Mouse (Mus musculus) midbrain, embryonic 13.5 days (tissue): ENCODE results near the gene Slc44a4. TPM values are rescaled to one million over a fixed set of nuclear protein-coding genes. Genes with fewer than 3 reads are reported as not detected.
A peak's percentile ranks its signal among the peaks of the same experiment; 100 is the strongest.
"Not testable (repeated sequence)": the region's sequence is repeated elsewhere in the genome, so short reads cannot be mapped to it uniquely, and the experiment has no call there.

ENCODE experiments used
- ATAC-seq: fragments of 200-750 bp; cut with Nextera tagmentation; 2 replicates; pipeline ENCODE4 v1.8.0; 2017; ENCODE audit warnings: mild to moderate bottlenecking, moderate TSS enrichment, moderate library complexity
- H3K27ac ChIP-seq: fragments of 300-500 bp; sonication (generic); 2 replicates; pipeline ENCODE4 v1.5.1; 2015; ENCODE audit warnings: inconsistent platforms, mild to moderate bottlenecking, moderate library complexity
- H3K27me3 ChIP-seq: fragments of 300-500 bp; sonication (generic); 2 replicates; pipeline ENCODE4 v1.6.1; 2015; ENCODE audit warnings: mild to moderate bottlenecking, inconsistent platforms
- H3K36me3 ChIP-seq: fragments of 300-500 bp; sonication (generic); 2 replicates; pipeline ENCODE4 v1.6.1; 2015; ENCODE audit warnings: mild to moderate bottlenecking, inconsistent platforms
- H3K4me1 ChIP-seq: fragments of 300-500 bp; sonication (generic); replicated peaks from 2 replicates; pipeline ENCODE4 v1.6.1; 2015; ENCODE audit warnings: inconsistent platforms
- H3K4me2 ChIP-seq: fragments of 300-500 bp; sonication (generic); replicated peaks from 2 replicates; pipeline ENCODE4 v1.6.1; 2015; ENCODE audit warnings: moderate library complexity, mild to moderate bottlenecking, inconsistent platforms
- H3K4me3 ChIP-seq: fragments of 300-500 bp; sonication (generic); replicated peaks from 2 replicates; pipeline ENCODE4 v1.5.1; 2015; ENCODE audit warnings: mild to moderate bottlenecking, inconsistent platforms
- H3K9ac ChIP-seq: fragments of 300-500 bp; sonication (generic); replicated peaks from 2 replicates; pipeline ENCODE4 v1.6.1; 2015; ENCODE audit warnings: mild to moderate bottlenecking, inconsistent platforms
- H3K9me3 ChIP-seq: fragments of 300-500 bp; sonication (generic); 2 replicates; pipeline ENCODE4 v1.6.1; 2016; ENCODE audit warnings: mild to moderate bottlenecking, inconsistent platforms
- WGBS: fragments of 180-500 bp; shearing (Covaris S2); methylation state at CpG from one replicate; pipeline ENCODE4 v1.1.7; 2015; 5-methylcytosine and 5-hydroxymethylcytosine counted together
- polyA plus RNA-seq: library from polyadenylated mRNA; unstranded; fragments of >200 nt; fragmentation: Nextera tagmentation; extraction: Ambion mirVana; gene quantifications from 2 replicates; pipeline ENCODE4 v1.2.1, GENCODE M21; 2015

The Slc44a4 gene
- polyA plus RNA-seq, 1 experiment from 2014 or later: not detected

- H3K27me3 ChIP-seq: peaks cover under 1% of the 10 kb centered on the region; the same call in 1 of the 2 replicates
- no peak for ATAC-seq
Measured at GRCm38 (mm10) chr17:34949553-34949969, 35.3 kb downstream of the Slc44a4 start.

GRCm38 (mm10) chr17:34950514-34951455 is 36.5 kb downstream of the Slc44a4 start:
- peaks cover 18% of the 10 kb centered on the region for H3K4me1 ChIP-seq
- no peak for ATAC-seq
- 29% methylated on average over 10 of the region's 10 CpGs for WGBS
- H3K27ac ChIP-seq: peak overlapping the region; percentile 92
- peak overlapping the region; percentile 75 for H3K4me3 ChIP-seq
- H3K27me3 ChIP-seq: peaks cover 12% of the 10 kb centered on the region
- H3K4me2 ChIP-seq: peak overlapping the region; percentile 97
- peaks cover 17% of the 10 kb centered on the region for H3K36me3 ChIP-seq
- H3K9ac ChIP-seq: peak overlapping the region; percentile 97
- no peaks in the 10 kb centered on the region for H3K9me3 ChIP-seq

More at GRCm38 (mm10) chr17:34949553-34949969, 35.3 kb downstream of the Slc44a4 start:
- Histone ChIP-seq H3K9me3 (no peaks in the 10 kb centered on the region), H3K4me3 (no peak overlapping the region), H3K4me1 (peaks cover 18% of the 10 kb centered on the region), H3K27ac (no peak overlapping the region), H3K9ac (no peak overlapping the region), H3K36me3 (peaks cover 17% of the 10 kb centered on the region), H3K4me2 (no peak overlapping the region)
- 39% methylated on average over 4 of the region's 4 CpGs for WGBS

GRCm38 (mm10) chr17:34951636-34952377 is 37.5 kb downstream of the Slc44a4 start:
- Histone ChIP-seq H3K4me3 (peak overlapping the region; percentile 75), H3K27ac (peak overlapping the region; percentile 92), H3K9me3 (no peaks in the 10 kb centered on the region), H3K4me2 (peak overlapping the region; percentile 97), H3K36me3 (peaks cover 17% of the 10 kb centered on the region), H3K9ac (peak overlapping the region; percentile 97), H3K4me1 (peaks cover 18% of the 10 kb centered on the region), H3K27me3 (peaks cover 20% of the 10 kb centered on the region)
- ATAC-seq: 0 out of 2 replicates have a peak, but pooled peaks have one; percentile 2
- under 1% methylated on average over 29 of the region's 29 CpGs for WGBS

GRCm38 (mm10) chr17:34952378-34953040 is 38.2 kb downstream of the Slc44a4 start:
- WGBS: under 1% methylated on average over 23 of the region's 23 CpGs
- Histone ChIP-seq H3K4me2 (peak overlapping the region; percentile 97), H3K36me3 (peaks cover 17% of the 10 kb centered on the region), H3K4me3 (peak overlapping the region; percentile 75), H3K4me1 (peaks cover 18% of the 10 kb centered on the region), H3K9ac (peak overlapping the region; percentile 97), H3K27me3 (peaks cover 22% of the 10 kb centered on the region), H3K9me3 (no peaks in the 10 kb centered on the region), H3K27ac (peak overlapping the region; percentile 92)
- peak; percentile 83 for ATAC-seq

GRCm38 (mm10) chr17:34953258-34953657 is 39.0 kb downstream of the Slc44a4 start:
- WGBS: 90% methylated on average over 3 of the region's 3 CpGs
- no peak for ATAC-seq
- no peak overlapping the region for H3K4me3 ChIP-seq

GRCm38 (mm10) chr17:34953904-34954303 is 39.6 kb downstream of the Slc44a4 start:
- Histone ChIP-seq H3K4me3 (no peak overlapping the region), H3K27me3 (peaks cover 22% of the 10 kb centered on the region), H3K4me2 (no peak overlapping the region), H3K4me1 (peaks cover 18% of the 10 kb centered on the region), H3K9ac (no peak overlapping the region), H3K9me3 (no peaks in the 10 kb centered on the region), H3K27ac (no peak overlapping the region), H3K36me3 (peaks cover 17% of the 10 kb centered on the region)
- 92% methylated on average over 4 of the region's 4 CpGs for WGBS
- ATAC-seq: no peak

More at GRCm38 (mm10) chr17:34953258-34953657, 39.0 kb downstream of the Slc44a4 start:
- Histone ChIP-seq H3K27me3 (peaks cover 22% of the 10 kb centered on the region), H3K9ac (no peak overlapping the region), H3K4me2 (peak overlapping the region; percentile 97; the same call in 1 of the 2 replicates), H3K4me1 (peaks cover 18% of the 10 kb centered on the region), H3K9me3 (no peaks in the 10 kb centered on the region), H3K36me3 (peaks cover 17% of the 10 kb centered on the region), H3K27ac (no peak overlapping the region)

- no peak overlapping the region for H3K4me2 ChIP-seq
- H3K36me3 ChIP-seq: peaks cover 11% of the 10 kb centered on the region
- peaks cover 21% of the 10 kb centered on the region for H3K4me1 ChIP-seq
- no peak overlapping the region for H3K27ac ChIP-seq
- H3K27me3 ChIP-seq: peaks cover 25% of the 10 kb centered on the region
- WGBS: 82% methylated on average over 4 of the region's 4 CpGs
- no peak for ATAC-seq
- H3K9ac ChIP-seq: no peak overlapping the region; the same call in 1 of the 2 replicates
- no peaks in the 10 kb centered on the region for H3K9me3 ChIP-seq
- H3K4me3 ChIP-seq: no peak overlapping the region
Measured at GRCm38 (mm10) chr17:34954831-34955230, 40.6 kb downstream of the Slc44a4 start.

GRCm38 (mm10) chr17:34955884-34956283 is 41.6 kb downstream of the Slc44a4 start:
- ATAC-seq: no peak
- H3K36me3 ChIP-seq: peaks cover under 1% of the 10 kb centered on the region; the same call in 1 of the 2 replicates
- no peak overlapping the region for H3K27ac ChIP-seq
- H3K4me2 ChIP-seq: no peak overlapping the region
- H3K9ac ChIP-seq: no peak overlapping the region
- no peaks in the 10 kb centered on the region for H3K9me3 ChIP-seq
- no peak overlapping the region for H3K4me3 ChIP-seq
- peaks cover 16% of the 10 kb centered on the region for H3K4me1 ChIP-seq
- 81% methylated on average over 3 of the region's 3 CpGs for WGBS
- H3K27me3 ChIP-seq: peaks cover 34% of the 10 kb centered on the region

- no peak overlapping the region for H3K9ac ChIP-seq
- H3K9me3 ChIP-seq: no peaks in the 10 kb centered on the region
- no peak overlapping the region for H3K4me3 ChIP-seq
- peaks cover 39% of the 10 kb centered on the region for H3K27me3 ChIP-seq
- peaks cover 12% of the 10 kb centered on the region; the same call in 1 of the 2 replicates for H3K4me1 ChIP-seq
- no peak overlapping the region for H3K27ac ChIP-seq
- H3K4me2 ChIP-seq: no peak overlapping the region
- H3K36me3 ChIP-seq: no peaks in the 10 kb centered on the region
- ATAC-seq: no peak
- WGBS: 37% methylated on average over 1 of the region's 1 CpGs
Measured at GRCm38 (mm10) chr17:34956340-34956739, 42.1 kb downstream of the Slc44a4 start.

- not testable (repeated sequence) for H3K36me3 ChIP-seq, H3K4me2 ChIP-seq, H3K4me3 ChIP-seq, ATAC-seq, H3K9me3 ChIP-seq, H3K9ac ChIP-seq, H3K27ac ChIP-seq
- WGBS: 26% methylated on average over 35 of the region's 40 CpGs
- Histone ChIP-seq H3K4me1 (peaks cover 12% of the 10 kb centered on the region; the same call in 1 of the 2 replicates), H3K27me3 (peaks cover 47% of the 10 kb centered on the region)
Measured at GRCm38 (mm10) chr17:34957291-34957690, 43.0 kb downstream of the Slc44a4 start.

GRCm38 (mm10) chr17:34957966-34958365 is 43.7 kb downstream of the Slc44a4 start:
- not testable (repeated sequence) for H3K9ac ChIP-seq, H3K4me3 ChIP-seq, ATAC-seq, H3K9me3 ChIP-seq, H3K27ac ChIP-seq, H3K4me2 ChIP-seq, H3K36me3 ChIP-seq
- H3K27me3 ChIP-seq: peaks cover 51% of the 10 kb centered on the region
- H3K4me1 ChIP-seq: peaks cover 12% of the 10 kb centered on the region; the same call in 1 of the 2 replicates
- WGBS: 33% methylated on average over 31 of the region's 40 CpGs
